Mouse (Mus musculus): ENCODE data around the gene Hist1h1e. TPM values are rescaled to one million over a fixed set of nuclear protein-coding genes. Genes with fewer than 3 reads are reported as not detected.
A peak's percentile ranks its signal among the peaks of the same experiment; 100 is the strongest.

Gene Hist1h1e
- polyA plus RNA-seq, 1 experiment from 2014 or later, result 25.7 TPM

GRCm38 (mm10) chr13:23571022-23571503 is 51.3 kb downstream of the Hist1h1e start, which contains the start of the genes Hist1h2ae and Hist1h2bg:
TSS of gene Hist1h2ae (minus strand) at chr13:23571220.
TSS of gene Hist1h2bg (plus strand) at chr13:23571396.
- 0% methylated on average over 18 of the region's 18 CpGs for WGBS

More at GRCm38 (mm10) chr13:23571022-23571503, 51.3 kb downstream of the Hist1h1e start, which contains the start of the genes Hist1h2ae and Hist1h2bg:
- no peaks in the 10 kb centered on the region for H3K4me1 ChIP-seq (ENCODE audit: insufficient read depth)
- peak within 1 kb of the TSS; percentile 99 for H3K27ac ChIP-seq (ENCODE audit: low read depth)
- peak within 1 kb of the TSS; percentile 45 for H3K4me3 ChIP-seq (ENCODE audit: low read depth, low read length)
- H3K4me2 ChIP-seq, result peak within 1 kb of the TSS; percentile 87
- ATAC-seq (ENCODE audit: insufficient read depth) (peak; percentile 89), DNase-seq (peak; percentile 94)
- H3K27me3 ChIP-seq (ENCODE audit: insufficient read depth, low read length), result no peaks in the 10 kb centered on the region
- no peaks in the 10 kb centered on the region for H3K9me3 ChIP-seq (ENCODE audit: low read depth, low read length)
- no peaks in the 10 kb centered on the region for H3K36me3 ChIP-seq (ENCODE audit: insufficient read depth)
- peak within 1 kb of the TSS; percentile 82 for H3K9ac ChIP-seq
- TF ChIP-seq CTCF (IDR thresholded peaks at IDR 0.05; ENCODE audit: low read depth), result no peak

Small RNA genes lying within 50 kb of the gene (microRNA-seq; reads per million reads assigned to microRNA genes)
- not detected for gene Gm44359 (ENCODE audit: borderline number of aligned reads)
- not detected for gene Gm44394 (ENCODE audit: borderline number of aligned reads)

Other genes with a start within 250 kb of the Hist1h1e start
- 12.7 and 13.5 TPM in 2 replicates for gene Abt1, start 198.7 kb downstream of the Hist1h1e start, polyA plus RNA-seq (2014; fragmentation: Nextera tagmentation; extraction: Ambion mirVana)
- 0.07 and 0.18 TPM in 2 replicates for gene Btn1a1, start 156.7 kb downstream of the Hist1h1e start, polyA plus RNA-seq (2014; fragmentation: Nextera tagmentation; extraction: Ambion mirVana)
- gene Btn2a2, start 133.7 kb downstream of the Hist1h1e start, polyA plus RNA-seq (2014; fragmentation: Nextera tagmentation; extraction: Ambion mirVana), result 0.63 and 0.73 TPM in 2 replicates
- gene Hist1h4h, start 91.5 kb downstream of the Hist1h1e start, polyA plus RNA-seq (2014; fragmentation: Nextera tagmentation; extraction: Ambion mirVana), result 7.1 and 7.6 TPM in 2 replicates
- gene Hist1h2af, start 88.7 kb downstream of the Hist1h1e start, polyA plus RNA-seq (2014; fragmentation: Nextera tagmentation; extraction: Ambion mirVana), result 13.0 and 14.6 TPM in 2 replicates
- 6.6 and 7.5 TPM in 2 replicates for gene Hist1h3g, start 87.1 kb downstream of the Hist1h1e start, polyA plus RNA-seq (2014; fragmentation: Nextera tagmentation; extraction: Ambion mirVana)
- 1.0 and 1.8 TPM in 2 replicates for gene Hist1h2bh, start 79.2 kb downstream of the Hist1h1e start, polyA plus RNA-seq (2014; fragmentation: Nextera tagmentation; extraction: Ambion mirVana)
- 2.0 and 2.6 TPM in 2 replicates for gene Hist1h3f, start 78.5 kb downstream of the Hist1h1e start, polyA plus RNA-seq (2014; fragmentation: Nextera tagmentation; extraction: Ambion mirVana)
- 1.4 and 2.7 TPM in 2 replicates for gene Hist1h4f, start 70.9 kb downstream of the Hist1h1e start, polyA plus RNA-seq (2014; fragmentation: Nextera tagmentation; extraction: Ambion mirVana)
- gene Hist1h1d, start 69.3 kb downstream of the Hist1h1e start, polyA plus RNA-seq (2014; fragmentation: Nextera tagmentation; extraction: Ambion mirVana), result 0.87 and 0.99 TPM in 2 replicates
- gene Hist1h3e, start 60.2 kb downstream of the Hist1h1e start, polyA plus RNA-seq (2014; fragmentation: Nextera tagmentation; extraction: Ambion mirVana), result 8.2 and 10.6 TPM in 2 replicates
- 164 and 166 TPM in 2 replicates for gene Hist1h2ae, start 51.3 kb downstream of the Hist1h1e start, polyA plus RNA-seq (2014; fragmentation: Nextera tagmentation; extraction: Ambion mirVana)
- gene Hist1h2bg, start 51.2 kb downstream of the Hist1h1e start, polyA plus RNA-seq (2014; fragmentation: Nextera tagmentation; extraction: Ambion mirVana), result 14.9 TPM in 2 replicates
- gene Hist1h2bf, start 48.4 kb downstream of the Hist1h1e start, polyA plus RNA-seq (2014; fragmentation: Nextera tagmentation; extraction: Ambion mirVana), result 7.8 and 12.2 TPM in 2 replicates
- gene Hist1h2ad, start 48.2 kb downstream of the Hist1h1e start, polyA plus RNA-seq (2014; fragmentation: Nextera tagmentation; extraction: Ambion mirVana), result 4.2 and 4.9 TPM in 2 replicates
- 10.0 and 13.9 TPM in 2 replicates for gene Hist1h3d, start 46.8 kb downstream of the Hist1h1e start, polyA plus RNA-seq (2014; fragmentation: Nextera tagmentation; extraction: Ambion mirVana)
- gene Hist1h4d, start 41.0 kb downstream of the Hist1h1e start, polyA plus RNA-seq (2014; fragmentation: Nextera tagmentation; extraction: Ambion mirVana), result 144 and 147 TPM in 2 replicates
- 2.5 and 3.0 TPM in 2 replicates for gene Hist1h2be, start 1.4 kb downstream of the Hist1h1e start, polyA plus RNA-seq (2014; fragmentation: Nextera tagmentation; extraction: Ambion mirVana)
- gene Hist1h2ac, start 61.4 kb upstream of the Hist1h1e start, polyA plus RNA-seq (2014; fragmentation: Nextera tagmentation; extraction: Ambion mirVana), result 1.5 and 2.1 TPM in 2 replicates
- gene Hist1h2bc, start 61.6 kb upstream of the Hist1h1e start, polyA plus RNA-seq (2014; fragmentation: Nextera tagmentation; extraction: Ambion mirVana), result 52.9 and 55.1 TPM in 2 replicates
- gene Hist1h1t, start 73.3 kb upstream of the Hist1h1e start, polyA plus RNA-seq (2014; fragmentation: Nextera tagmentation; extraction: Ambion mirVana), result not detected in 2 replicates
- 11.2 and 11.4 TPM in 2 replicates for gene Hist1h4c, start 75.9 kb upstream of the Hist1h1e start, polyA plus RNA-seq (2014; fragmentation: Nextera tagmentation; extraction: Ambion mirVana)
- 8.4 and 12.1 TPM in 2 replicates for gene Hfe, start 88.3 kb upstream of the Hist1h1e start, polyA plus RNA-seq (2014; fragmentation: Nextera tagmentation; extraction: Ambion mirVana)
- 30.5 and 32.3 TPM in 2 replicates for gene Hist1h1c, start 116.2 kb upstream of the Hist1h1e start, polyA plus RNA-seq (2014; fragmentation: Nextera tagmentation; extraction: Ambion mirVana)
- 11.3 and 16.9 TPM in 2 replicates for gene Hist1h3c, start 123.0 kb upstream of the Hist1h1e start, polyA plus RNA-seq (2014; fragmentation: Nextera tagmentation; extraction: Ambion mirVana)
- 1.6 and 4.0 TPM in 2 replicates for gene Hist1h2bb, start 124.2 kb upstream of the Hist1h1e start, polyA plus RNA-seq (2014; fragmentation: Nextera tagmentation; extraction: Ambion mirVana)
- gene Hist1h2ab, start 128.6 kb upstream of the Hist1h1e start, polyA plus RNA-seq (2014; fragmentation: Nextera tagmentation; extraction: Ambion mirVana), result 70.8 and 71.5 TPM in 2 replicates
- gene Hist1h3b, start 129.7 kb upstream of the Hist1h1e start, polyA plus RNA-seq (2014; fragmentation: Nextera tagmentation; extraction: Ambion mirVana), result 18.4 and 18.7 TPM in 2 replicates
- gene Hist1h4b, start 134.5 kb upstream of the Hist1h1e start, polyA plus RNA-seq (2014; fragmentation: Nextera tagmentation; extraction: Ambion mirVana), result 4.3 and 7.5 TPM in 2 replicates
- 0.66 TPM in 1 of 2 replicates, not detected in the other for gene Hist1h4a, start 138.7 kb upstream of the Hist1h1e start, polyA plus RNA-seq (2014; fragmentation: Nextera tagmentation; extraction: Ambion mirVana)
- gene Hist1h3a, start 139.8 kb upstream of the Hist1h1e start, polyA plus RNA-seq (2014; fragmentation: Nextera tagmentation; extraction: Ambion mirVana), result 7.4 and 9.2 TPM in 2 replicates
- 5.2 and 5.5 TPM in 2 replicates for gene Hist1h1a, start 141.1 kb upstream of the Hist1h1e start, polyA plus RNA-seq (2014; fragmentation: Nextera tagmentation; extraction: Ambion mirVana)
- 0.12 TPM in 1 of 2 replicates, not detected in the other for gene Trim38, start 147.4 kb upstream of the Hist1h1e start, polyA plus RNA-seq (2014; fragmentation: Nextera tagmentation; extraction: Ambion mirVana)
- 0.08 TPM in 1 of 2 replicates, not detected in the other for gene Slc17a2, start 184.4 kb upstream of the Hist1h1e start, polyA plus RNA-seq (2014; fragmentation: Nextera tagmentation; extraction: Ambion mirVana)
- gene Slc17a3, start 216.9 kb upstream of the Hist1h1e start, polyA plus RNA-seq (2014; fragmentation: Nextera tagmentation; extraction: Ambion mirVana), result not detected in 2 replicates
- not detected in 2 replicates for gene Slc17a1, start 245.2 kb upstream of the Hist1h1e start, polyA plus RNA-seq (2014; fragmentation: Nextera tagmentation; extraction: Ambion mirVana)

Measured in lung, embryonic 14.5 days (tissue).